Mouse (Mus musculus): Measurements from ENCODE around the gene Pold4. TPM values are rescaled to one million over a fixed set of nuclear protein-coding genes. Genes with fewer than 3 reads are reported as not detected.

Gene Pold4
- total RNA-seq, 2 experiments from 2014 or later, result 14.4 to 16.5 TPM

DNA sequence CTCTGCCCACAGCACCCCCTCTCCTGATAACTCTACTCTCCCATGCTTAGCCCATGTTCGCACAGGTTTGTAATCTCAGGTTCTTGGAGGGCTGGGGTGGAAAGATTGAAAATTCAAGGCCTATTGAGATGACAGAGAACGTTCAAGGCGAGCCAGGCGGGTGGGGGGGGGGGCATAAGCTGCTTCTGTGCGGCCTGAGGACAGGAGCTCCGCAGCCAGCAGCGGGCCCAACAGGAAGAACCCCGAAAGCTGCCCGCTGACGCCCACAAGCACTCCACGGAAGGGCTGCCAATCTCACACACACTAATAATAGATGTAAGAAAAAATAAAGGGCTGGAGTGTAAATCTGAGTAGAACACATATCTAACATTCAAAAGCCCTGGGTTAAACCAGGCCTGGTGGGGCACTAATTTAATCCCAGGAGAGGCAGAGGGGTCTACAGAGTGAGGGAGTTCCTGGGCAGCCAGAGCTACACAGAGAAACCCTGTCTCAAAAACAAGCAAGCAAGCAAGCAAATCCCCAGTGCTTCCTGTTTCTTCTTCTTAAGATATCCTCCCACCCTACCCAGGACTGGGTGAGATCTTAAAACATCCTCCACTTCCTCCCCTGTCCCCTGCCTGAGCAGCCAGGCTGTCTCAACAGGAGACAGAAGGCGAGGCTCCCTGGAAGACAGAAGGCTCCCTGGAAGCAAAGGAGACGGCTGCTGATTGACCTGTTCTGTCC, 27.9 kb upstream of the Pold4 start:
- DNase-seq (ENCODE audit: low spot score in 2 of 2), result no peak

GRCm38 (mm10) chr19:4204889-4205288, 26.8 kb upstream of the Pold4 start:
- DNase-seq (ENCODE audit: low spot score in 2 of 2), result no peak

- DNase-seq (ENCODE audit: low spot score in 2 of 2), result peak in 1 of 2 experiments; percentile 68
These were observed 24.7 kb upstream of the Pold4 start for GRCm38 (mm10) chr19:4206971-4207370.

- no peak for DNase-seq (ENCODE audit: low spot score in 2 of 2)
These were observed 23.1 kb upstream of the Pold4 start for GRCm38 (mm10) chr19:4208563-4208962.

- no peak for DNase-seq (ENCODE audit: low spot score in 2 of 2)
These were observed 19.7 kb upstream of the Pold4 start for GRCm38 (mm10) chr19:4211891-4212588.

DNA sequence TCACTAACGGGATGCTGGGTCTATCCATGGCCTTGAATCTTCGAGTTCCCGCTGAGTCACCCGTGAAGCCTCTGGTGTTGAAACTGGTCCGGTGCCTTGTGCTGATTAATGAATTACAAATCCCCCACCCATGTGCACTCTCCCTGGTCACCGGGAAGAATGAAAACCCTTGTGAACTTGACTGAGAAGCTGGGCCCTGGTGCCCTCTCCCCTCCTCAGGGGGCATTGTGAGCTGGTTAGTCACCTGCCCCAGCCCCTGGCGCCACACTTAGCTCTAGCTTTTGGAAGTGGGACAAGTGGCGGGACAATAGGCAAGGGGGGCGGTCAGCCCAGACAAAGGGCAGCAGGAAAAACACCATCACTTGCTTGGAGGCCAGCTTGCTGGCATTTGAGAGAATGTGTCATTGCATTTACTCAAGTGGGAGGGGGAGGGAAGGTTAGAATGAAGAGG, 18.1 kb upstream of the Pold4 start:
- no peak for DNase-seq (ENCODE audit: low spot score in 2 of 2)

- DNase-seq (ENCODE audit: low spot score in 2 of 2), result no peak
These were observed 17.5 kb upstream of the Pold4 start, which contains the start of the genes Clcf1 and AC109138.7 for GRCm38 (mm10) chr19:4214071-4214770. Gene Clcf1, plus strand, starts transcription at chr19:4214238. Gene AC109138.7, plus strand, starts transcription at chr19:4214357.

DNA sequence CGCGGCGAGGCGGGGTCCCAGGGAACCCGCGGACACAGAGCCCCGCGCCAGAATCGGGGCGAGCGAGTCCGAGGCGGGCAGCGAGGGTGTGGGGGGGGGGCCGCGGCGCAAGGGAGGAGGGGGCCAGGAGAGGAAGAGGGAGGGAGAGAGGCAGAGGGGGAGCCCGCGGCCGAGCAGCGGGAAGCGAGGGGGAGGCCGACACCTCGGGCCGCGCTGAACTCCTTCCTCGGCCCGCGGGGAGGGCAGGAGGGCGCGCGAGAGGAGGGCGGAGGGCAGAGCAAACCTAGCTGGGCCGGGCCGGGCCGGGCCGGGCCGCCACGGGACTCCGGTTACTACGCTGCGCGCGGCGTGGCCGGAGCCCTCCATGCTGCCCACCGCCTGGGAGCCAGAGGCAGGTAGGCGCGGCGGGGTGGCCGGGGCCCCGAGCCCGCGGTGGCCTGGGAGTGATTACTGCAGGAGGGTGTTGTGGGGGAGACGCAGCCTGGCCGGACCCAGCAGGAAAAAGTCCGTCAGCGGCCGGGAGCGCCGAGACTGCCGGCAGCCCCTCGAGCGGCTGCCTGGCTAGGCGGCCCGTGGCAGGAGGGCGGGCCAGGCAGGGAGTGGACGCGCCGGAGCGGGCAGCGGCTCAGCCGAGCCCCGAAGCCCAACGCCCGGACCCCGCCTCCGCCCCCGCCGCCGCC, 16.8 kb upstream of the Pold4 start:
- no peak for DNase-seq (ENCODE audit: low spot score in 2 of 2)

GRCm38 (mm10) chr19:4215451-4215840, 16.3 kb upstream of the Pold4 start:
- DNase-seq (ENCODE audit: low spot score in 2 of 2), result no peak

DNA sequence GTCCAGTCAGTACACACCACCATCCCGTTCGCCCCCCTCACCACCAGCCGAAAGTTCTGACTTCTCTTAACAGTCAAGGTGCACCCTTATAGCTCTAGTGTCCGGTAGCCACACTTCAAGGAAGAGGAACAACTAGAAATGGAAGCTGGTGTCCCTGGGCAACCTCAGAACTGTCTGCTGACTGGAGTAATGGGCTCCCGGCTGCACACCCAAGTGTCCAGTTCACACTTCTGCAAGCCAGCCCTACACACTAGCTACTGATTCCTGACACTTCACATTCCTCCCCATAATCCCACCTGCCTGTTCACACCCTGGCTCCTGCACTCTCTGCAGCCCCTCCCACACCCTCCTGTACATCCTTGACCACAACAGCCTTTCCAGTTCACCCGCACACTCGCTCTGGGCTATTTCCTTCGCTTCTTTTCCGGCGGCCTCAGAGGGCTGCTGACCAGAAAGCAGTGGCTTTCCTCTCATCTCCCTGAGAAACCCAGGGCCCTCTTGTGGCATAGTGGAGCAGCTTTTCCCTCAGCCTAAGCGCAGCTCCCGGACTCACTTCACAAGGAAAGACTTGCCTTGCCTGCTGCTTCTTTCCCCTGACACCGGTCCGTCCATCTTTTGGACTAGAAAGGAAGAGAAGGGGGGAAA, 15.5 kb upstream of the Pold4 start:
- no peak for DNase-seq (ENCODE audit: low spot score in 2 of 2)

DNA sequence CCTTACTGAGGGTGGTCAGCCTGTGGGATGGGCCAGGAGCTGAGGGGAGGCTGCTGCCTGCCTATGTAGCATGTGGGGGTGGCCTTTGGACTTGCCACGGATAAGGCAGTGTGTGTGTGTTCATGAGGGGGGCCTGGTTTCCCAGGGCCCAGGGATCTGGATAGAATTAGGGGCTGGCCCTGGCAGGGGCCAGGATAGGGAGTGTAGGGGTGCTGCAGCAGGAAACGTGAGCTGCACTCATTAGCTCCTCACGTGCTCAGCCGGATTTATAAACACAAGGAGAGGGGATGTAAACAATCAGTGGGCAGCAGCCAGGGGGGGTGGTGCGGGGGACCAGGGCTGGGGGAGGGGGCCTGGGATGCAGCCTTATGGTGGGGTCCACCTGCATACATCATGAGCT, 14.6 kb upstream of the Pold4 start:
- DNase-seq (ENCODE audit: low spot score in 2 of 2), result no peak

- DNase-seq (ENCODE audit: low spot score in 2 of 2), result no peak
These were observed 13.8 kb upstream of the Pold4 start for GRCm38 (mm10) chr19:4217855-4218254.

GRCm38 (mm10) chr19:4218293-4218692, 13.4 kb upstream of the Pold4 start:
- no peak for DNase-seq (ENCODE audit: low spot score in 2 of 2)

- DNase-seq (ENCODE audit: low spot score in 2 of 2), result no peak
These were observed 12.9 kb upstream of the Pold4 start for GRCm38 (mm10) chr19:4218784-4219183.

- DNase-seq (ENCODE audit: low spot score in 2 of 2), result no peak
These were observed 11.8 kb upstream of the Pold4 start for GRCm38 (mm10) chr19:4219943-4220342.

- DNase-seq (ENCODE audit: low spot score in 2 of 2), result no peak
These were observed 11.3 kb upstream of the Pold4 start for GRCm38 (mm10) chr19:4220416-4220815.

DNA sequence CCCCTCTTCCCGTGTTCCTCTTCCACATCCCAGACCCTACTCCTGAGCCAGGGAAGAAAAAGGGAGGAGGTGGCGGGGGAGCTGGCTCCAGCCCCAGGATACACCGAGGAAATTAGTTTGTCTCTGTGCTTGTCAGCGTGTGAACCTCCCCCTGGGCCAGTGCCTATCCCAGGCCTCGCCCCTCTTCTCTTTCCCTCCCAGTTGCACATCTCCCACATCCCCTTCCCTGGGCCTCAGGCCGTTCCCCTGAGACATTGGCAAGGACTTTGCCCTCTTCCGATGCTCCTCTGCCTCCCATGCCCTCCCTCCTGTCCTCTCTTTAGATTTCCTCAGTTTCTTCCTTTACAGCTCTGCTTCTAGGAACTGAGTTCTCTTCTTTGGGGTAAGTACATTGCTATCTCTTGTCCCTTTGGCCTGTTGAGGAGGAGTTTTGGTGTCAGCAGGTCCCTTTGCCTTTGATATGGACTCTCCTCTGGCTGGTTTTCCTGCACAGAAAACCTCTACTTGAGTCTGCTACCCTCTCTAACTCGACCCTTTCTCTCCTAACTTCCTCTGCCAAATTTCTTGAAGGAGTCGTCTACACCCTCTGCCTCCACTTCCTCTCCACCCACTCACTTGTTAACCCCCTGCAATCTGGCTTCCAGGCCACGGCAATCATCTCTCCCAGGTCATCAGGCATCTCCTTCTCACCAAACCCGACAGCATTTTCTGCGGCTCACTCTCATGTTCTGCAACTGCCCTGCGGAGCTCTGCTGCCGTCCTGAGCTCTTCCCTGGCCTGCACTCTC, 10.5 kb upstream of the Pold4 start:
- no peak for DNase-seq (ENCODE audit: low spot score in 2 of 2)

DNA sequence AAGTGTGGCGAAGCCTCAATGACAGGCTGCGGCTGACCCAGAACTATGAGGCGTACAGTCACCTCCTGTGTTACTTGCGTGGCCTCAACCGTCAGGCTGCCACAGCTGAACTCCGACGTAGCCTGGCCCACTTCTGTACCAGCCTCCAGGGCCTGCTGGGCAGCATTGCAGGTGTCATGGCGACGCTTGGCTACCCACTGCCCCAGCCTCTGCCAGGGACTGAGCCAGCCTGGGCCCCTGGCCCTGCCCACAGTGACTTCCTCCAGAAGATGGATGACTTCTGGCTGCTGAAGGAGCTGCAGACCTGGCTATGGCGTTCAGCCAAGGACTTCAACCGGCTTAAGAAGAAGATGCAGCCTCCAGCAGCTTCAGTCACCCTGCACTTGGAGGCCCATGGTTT, 9.5 kb upstream of the Pold4 start:
- no peak for DNase-seq (ENCODE audit: low spot score in 2 of 2)

DNA sequence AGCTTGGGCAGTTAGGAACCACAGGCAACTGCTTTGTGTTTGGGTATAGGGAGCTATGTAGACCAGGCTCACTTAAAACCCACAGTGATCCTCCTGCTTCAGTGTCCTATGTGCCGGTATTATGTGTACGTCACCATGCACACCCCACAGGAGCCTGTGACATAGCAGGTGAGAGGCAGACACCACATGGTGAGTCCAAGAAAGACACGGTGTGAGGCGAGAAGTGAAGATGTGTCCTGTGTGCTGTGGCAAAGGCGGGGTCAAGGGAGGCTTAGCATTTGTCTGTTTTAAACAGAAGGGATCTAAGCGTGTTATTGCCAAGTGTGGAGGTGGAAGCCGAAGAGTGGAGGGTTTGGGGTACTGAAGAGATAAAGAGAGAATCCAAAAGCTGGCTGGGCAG, 4.9 kb upstream of the Pold4 start:
- DNase-seq (ENCODE audit: low spot score in 2 of 2), result no peak

GRCm38 (mm10) chr19:4227446-4227845, 4.3 kb upstream of the Pold4 start:
- no peak for DNase-seq (ENCODE audit: low spot score in 2 of 2)
